Mouse (Mus musculus) MEL (cell line): ENCODE measurements at regions not wholly inside any gene's neighbourhood (a gene's known extent, or its start where the extent isn't known, plus 50 kb on each side); places are given as distances from the start of the nearest gene placed in this dataset.

Experiments used
- DNase-seq: peaks from one replicate; pipeline ENCODE4 v3.0.0; 2011; ENCODE audit warnings: low read depth, low spot score
- H3K27ac ChIP-seq: 2 replicates; pipeline ENCODE4 v1.5.1; 2012; ENCODE audit warnings: low read depth, mild to moderate bottlenecking, control low read depth, low read length, moderate library complexity; ENCODE audit not compliant: control insufficient read depth
- H3K27me3 ChIP-seq, 2 experiments: fragments of 150-350 bp in 1 of 2; sonication (generic) in 1 of 2; 2 replicates each; pipeline ENCODE4 v1.6.1; 2012; ENCODE audit warnings: low read length in 2 of 2, mild to moderate bottlenecking in 2 of 2, improper control_type of control experiment in 1 of 2, moderate library complexity in 1 of 2; ENCODE audit not compliant: insufficient read depth in 2 of 2, control insufficient read depth in 1 of 2
- H3K36me3 ChIP-seq, 2 experiments: 2 replicates each; pipeline ENCODE4 v1.6.1; 2012 to 2014; ENCODE audit warnings: low read length in 2 of 2, improper control_type of control experiment in 1 of 2, inconsistent platforms in 1 of 2, mild to moderate bottlenecking in 1 of 2; ENCODE audit not compliant: insufficient read depth in 2 of 2, control insufficient read depth in 1 of 2
- H3K4me1 ChIP-seq, 2 experiments: fragments of 150-350 bp in 1 of 2; sonication (generic) in 1 of 2; 2 replicates each; pipeline ENCODE4 v1.6.1; 2012; ENCODE audit warnings: low read length in 2 of 2, improper control_type of control experiment in 1 of 2, mild to moderate bottlenecking in 1 of 2; ENCODE audit not compliant: insufficient read depth in 2 of 2, control insufficient read depth in 1 of 2
- H3K4me3 ChIP-seq, 2 experiments: fragments of 150-350 bp in 1 of 2; sonication (generic) in 1 of 2; 2 replicates each; pipeline ENCODE4 v1.5.1; 2012; ENCODE audit warnings: low read depth in 2 of 2, low read length in 2 of 2, mild to moderate bottlenecking in 2 of 2, moderate library complexity in 2 of 2, control low read depth in 1 of 2, improper control_type of control experiment in 1 of 2; ENCODE audit not compliant: control insufficient read depth in 1 of 2, insufficient read depth in 1 of 2
- H3K79me2 ChIP-seq: 2 replicates; pipeline ENCODE4 v1.6.1; 2012; ENCODE audit warnings: mild to moderate bottlenecking, low read length, moderate library complexity; ENCODE audit not compliant: control insufficient read depth, poor library complexity, insufficient read depth
- H3K9ac ChIP-seq: 2 replicates; pipeline ENCODE4 v1.6.1; 2012; ENCODE audit warnings: low read depth, mild to moderate bottlenecking, control low read depth, low read length, moderate library complexity; ENCODE audit not compliant: control insufficient read depth, poor library complexity, severe bottlenecking
- H3K9me3 ChIP-seq: fragments of 150-350 bp; sonication (generic); replicated peaks from 2 replicates; pipeline ENCODE4 v1.6.1; 2012; ENCODE audit warnings: mild to moderate bottlenecking, low read length, improper control_type of control experiment, moderate library complexity; ENCODE audit not compliant: insufficient read depth
- CHD1 ChIP-seq: IDR thresholded peaks from 2 replicates; pipeline ENCODE4 v1.6.1; 2012; ENCODE audit warnings: low read depth, mild to moderate bottlenecking, inconsistent platforms, low read length, improper control_type of control experiment
- ETS1 ChIP-seq: IDR thresholded peaks from 2 replicates; pipeline ENCODE4 v1.6.1; 2012; ENCODE audit warnings: low read depth, mild to moderate bottlenecking, inconsistent platforms, low read length, improper control_type of control experiment, moderate library complexity
- GATA1 ChIP-seq: IDR thresholded peaks from 2 replicates; pipeline ENCODE4 v1.6.1; 2011; ENCODE audit warnings: low read depth, low read length, improper control_type of control experiment
- HCFC1 ChIP-seq: IDR thresholded peaks from 2 replicates; pipeline ENCODE4 v1.6.1; 2012; ENCODE audit warnings: low read depth, mild to moderate bottlenecking, inconsistent platforms, low read length, improper control_type of control experiment, moderate library complexity
- MAFK ChIP-seq: IDR thresholded peaks from 2 replicates; pipeline ENCODE4 v1.6.1; 2011; ENCODE audit warnings: low read depth, mild to moderate bottlenecking, low read length, improper control_type of control experiment, borderline replicate concordance
- MAX ChIP-seq: IDR thresholded peaks from 2 replicates; pipeline ENCODE4 v1.6.1; 2011; ENCODE audit warnings: low read length, improper control_type of control experiment
- MXI1 ChIP-seq: IDR thresholded peaks from 2 replicates; pipeline ENCODE4 v1.6.1; 2011; ENCODE audit warnings: mild to moderate bottlenecking, low read depth, low read length, improper control_type of control experiment
- MYC ChIP-seq: IDR thresholded peaks from 2 replicates; pipeline ENCODE4 v1.6.1; 2011; ENCODE audit warnings: low read depth, mild to moderate bottlenecking, low read length, improper control_type of control experiment, moderate library complexity
- POLR2AphosphoS5 ChIP-seq: IDR thresholded peaks from 2 replicates; pipeline ENCODE4 v1.6.1; 2012; ENCODE audit warnings: low read depth, borderline replicate concordance, mild to moderate bottlenecking, inconsistent platforms, low read length, moderate library complexity, mixed read lengths

DNA sequence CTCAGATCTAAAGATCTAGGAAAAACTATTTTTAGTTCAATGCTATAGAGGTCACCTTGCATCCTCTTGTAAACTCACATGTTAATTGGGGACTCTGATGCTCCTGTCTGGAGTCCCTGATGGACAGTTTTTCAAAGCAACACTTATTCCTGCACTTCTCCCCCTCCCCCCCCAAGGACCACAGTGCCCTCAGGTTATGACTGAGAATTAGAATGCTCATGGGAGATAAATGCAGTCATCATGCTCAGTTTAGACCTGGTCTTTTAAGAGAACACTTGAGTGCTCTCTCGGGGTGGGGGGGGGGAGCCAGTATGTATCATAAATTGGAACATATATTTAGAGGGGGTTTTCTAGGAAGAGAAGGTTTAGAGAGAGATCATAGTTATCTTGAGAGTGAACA lies 58.0 kb upstream of the Ado start:
- Histone ChIP-seq H3K9me3 (no peaks in the 10 kb centered on the region), H3K36me3 (peaks cover 0 to 17% of the 10 kb centered on the region in 2 experiments; a peak in 2 of 4 replicates), H3K27ac (peak overlapping the region; percentile 86)
- TF ChIP-seq HCFC1 = no peak
- TF ChIP-seq MXI1 = no peak
- TF ChIP-seq GATA1 = no peak
- no peak for TF ChIP-seq POLR2AphosphoS5
- no peak for TF ChIP-seq MAFK
- TF ChIP-seq MAX = no peak
- TF ChIP-seq, all 39 proteins: peak for 0
- Histone ChIP-seq H3K27me3 (no peaks in the 10 kb centered on the region), H3K4me1 (peaks cover 0 to 17% of the 10 kb centered on the region in 2 experiments; a peak in 2 of 4 replicates), H3K4me3 (no peak overlapping the region), H3K9ac (no peak overlapping the region; the same call in 1 of the 2 replicates), H3K79me2 (no peaks in the 10 kb centered on the region)
- DNase-seq = peak; percentile 24

DNA sequence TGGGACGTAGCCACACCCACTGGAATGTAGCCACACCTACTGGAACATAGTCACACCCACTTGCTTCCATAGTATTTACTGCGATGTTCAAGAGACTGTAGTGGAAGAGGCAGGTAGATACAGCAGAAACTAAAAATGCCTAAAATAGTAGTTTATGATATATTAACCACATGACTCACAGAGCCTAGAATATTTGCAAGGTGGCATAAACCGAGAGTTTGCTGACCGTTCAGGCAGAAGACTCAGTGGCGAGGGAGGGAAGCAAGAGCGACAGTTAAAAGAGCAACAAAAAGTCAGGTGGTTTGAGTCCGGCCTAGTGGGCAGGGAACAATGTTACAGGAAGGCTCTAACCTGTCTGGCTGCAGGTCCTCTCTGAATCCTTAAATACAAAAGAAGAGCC lies 50.6 kb upstream of the Ado start:
- H3K9me3 ChIP-seq = no peaks in the 10 kb centered on the region
- no peaks in the 10 kb centered on the region for H3K27me3 ChIP-seq
- H3K27ac ChIP-seq = no peak overlapping the region
- no peak for DNase-seq
- H3K36me3 ChIP-seq = peaks cover 0 to 5% of the 10 kb centered on the region in 2 experiments; a peak in 2 of 4 replicates
- H3K79me2 ChIP-seq = no peaks in the 10 kb centered on the region
- H3K4me3 ChIP-seq = no peak overlapping the region
- H3K4me1 ChIP-seq = 0 out of 4 replicates have a peak, but pooled peaks cover 0 to 6% of the 10 kb centered on the region in 2 experiments
- TF ChIP-seq POLR2AphosphoS5 (no peak), MYC (no peak)
- H3K9ac ChIP-seq = no peak overlapping the region

DNA sequence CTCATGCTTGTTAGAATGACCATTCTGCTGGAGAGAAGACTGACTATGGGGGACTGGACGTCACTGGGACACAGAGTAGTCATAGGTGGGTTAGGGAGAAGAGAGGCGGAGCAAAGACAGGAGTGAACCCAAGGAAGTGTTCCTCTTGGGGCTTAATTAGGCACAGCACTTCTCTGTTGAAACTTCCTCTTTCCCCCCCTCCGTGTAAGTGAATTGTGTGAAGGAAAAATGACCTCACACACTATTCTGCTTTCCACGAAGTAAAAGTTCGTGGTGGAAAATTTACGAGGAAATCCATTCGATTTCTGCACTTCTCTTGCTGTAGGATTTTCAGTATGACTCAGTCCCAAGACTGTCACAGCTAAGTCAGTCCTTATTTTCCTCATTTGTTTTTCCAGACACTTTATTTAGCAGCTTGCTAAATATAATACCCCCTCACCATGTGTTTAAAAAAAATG lies 49.9 kb upstream of the Ado start:
- Histone ChIP-seq H3K27me3 (no peaks in the 10 kb centered on the region), H3K79me2 (no peaks in the 10 kb centered on the region), H3K9ac (no peak overlapping the region), H3K36me3 (peaks cover 0 to 5% of the 10 kb centered on the region in 2 experiments; a peak in 2 of 4 replicates), H3K27ac (no peak overlapping the region), H3K4me1 (0 out of 4 replicates have a peak, but pooled peaks cover 0 to 6% of the 10 kb centered on the region in 2 experiments), H3K9me3 (no peaks in the 10 kb centered on the region), H3K4me3 (no peak overlapping the region)
- DNase-seq = peak; percentile 67
- no peak for TF ChIP-seq CHD1
- 0 out of 2 replicates have a peak, but pooled peaks have one; percentile 13 for TF ChIP-seq ETS1
